Mouse (Mus musculus) limb, embryonic 11.5 days (tissue): ENCODE results near the gene Chsy1. TPM values are rescaled to one million over a fixed set of nuclear protein-coding genes. Genes with fewer than 3 reads are reported as not detected.

Experiments used
- ATAC-seq: fragments of 200-750 bp; cut with Nextera tagmentation; 2 replicates; pipeline ENCODE4 v1.8.0; 2017; ENCODE audit warnings: low read depth; ENCODE audit not compliant: insufficient number of reproducible peaks, low FRiP score, low TSS enrichment
- DNase-seq: peaks from one replicate; pipeline ENCODE4 v3.0.0-alpha.2; 2015; ENCODE audit warnings: low spot score
- H3K27ac ChIP-seq: fragments of 300-500 bp; sonication (generic); replicated peaks from 2 replicates; pipeline ENCODE4 v1.5.1; 2014; ENCODE audit warnings: low read depth, mild to moderate bottlenecking, low read length
- H3K27me3 ChIP-seq: fragments of 300-500 bp; sonication (generic); 2 replicates; pipeline ENCODE4 v1.6.1; 2014; ENCODE audit warnings: mild to moderate bottlenecking, low read length, mixed read lengths; ENCODE audit not compliant: control insufficient read depth, insufficient read depth
- H3K36me3 ChIP-seq: fragments of 300-500 bp; sonication (generic); 2 replicates; pipeline ENCODE4 v1.6.1; 2014; ENCODE audit warnings: mild to moderate bottlenecking, low read length, moderate library complexity, mixed read lengths; ENCODE audit not compliant: control insufficient read depth, insufficient read depth
- H3K4me1 ChIP-seq: fragments of 300-500 bp; sonication (generic); 2 replicates; pipeline ENCODE4 v1.6.1; 2014; ENCODE audit warnings: low read length, mixed read lengths; ENCODE audit not compliant: control insufficient read depth, insufficient read depth
- H3K4me2 ChIP-seq: fragments of 300-500 bp; sonication (generic); 2 replicates; pipeline ENCODE4 v1.6.1; 2014; ENCODE audit warnings: low read depth, mild to moderate bottlenecking, moderate library complexity; ENCODE audit not compliant: severe bottlenecking
- H3K4me3 ChIP-seq: fragments of 300-500 bp; sonication (generic); 2 replicates; pipeline ENCODE4 v1.5.1; 2014; ENCODE audit warnings: low read depth, low read length
- H3K9ac ChIP-seq: fragments of 300-500 bp; sonication (generic); 2 replicates; pipeline ENCODE4 v1.6.1; 2014; ENCODE audit warnings: mild to moderate bottlenecking, low read length
- H3K9me3 ChIP-seq: fragments of 300-500 bp; sonication (generic); 2 replicates; pipeline ENCODE4 v1.6.1; 2016; ENCODE audit warnings: low read length; ENCODE audit not compliant: control insufficient read depth
- WGBS: fragments of 180-500 bp; shearing (Covaris S2); extraction: QIAGEN DNeasy Blood & Tissue Kit; methylation state at CpG from one replicate; pipeline ENCODE4 v1.1.7; 2014; 5-methylcytosine and 5-hydroxymethylcytosine counted together
- polyA plus RNA-seq: library from polyadenylated mRNA; unstranded; fragments of >200 nt; fragmentation: Nextera tagmentation; extraction: Ambion mirVana; gene quantifications from 2 replicates; pipeline ENCODE4 v1.2.1, GENCODE M21; 2014

Chsy1 gene
- polyA plus RNA-seq, 1 experiment from 2014 or later = 27.1 TPM

- no peak overlapping the region for H3K4me2 ChIP-seq
- no peak for ATAC-seq
- peaks cover 6% of the 10 kb centered on the region for H3K4me1 ChIP-seq
- peaks cover 15% of the 10 kb centered on the region; the same call in 1 of the 2 replicates for H3K36me3 ChIP-seq
- H3K4me3 ChIP-seq = no peak overlapping the region
- WGBS = 91% methylated on average over 7 of the region's 7 CpGs
- H3K27ac ChIP-seq = no peak overlapping the region
- no peak for DNase-seq
- H3K9me3 ChIP-seq = no peaks in the 10 kb centered on the region
- no peak overlapping the region for H3K9ac ChIP-seq
- no peaks in the 10 kb centered on the region for H3K27me3 ChIP-seq
These were observed 24.8 kb upstream of the Chsy1 start for GRCm38 (mm10) chr7:66084546-66084945.

DNA sequence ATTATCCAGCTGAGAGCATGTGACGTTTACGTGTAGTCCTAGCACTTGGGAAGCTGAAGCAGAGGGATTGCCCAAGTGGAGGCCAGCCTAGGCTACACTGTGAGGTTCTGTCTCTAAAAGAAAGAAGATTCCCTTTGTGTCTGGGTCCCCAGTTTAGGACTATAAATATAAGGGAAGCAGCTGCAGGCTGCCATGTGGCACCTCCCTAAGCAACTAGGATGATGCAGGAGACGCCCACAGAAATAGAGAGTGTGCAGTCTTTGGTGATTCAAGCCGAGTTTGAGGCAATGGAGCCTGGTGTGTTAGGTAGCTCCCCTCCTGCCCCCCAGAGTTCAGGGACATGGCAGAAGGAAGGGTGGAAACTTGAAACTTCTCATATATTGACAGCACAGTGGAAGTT is 21.7 kb upstream of the Chsy1 start:
- 92% methylated on average over 4 of the region's 4 CpGs for WGBS
- Histone ChIP-seq H3K9me3 (no peaks in the 10 kb centered on the region), H3K27ac (no peak overlapping the region), H3K4me3 (no peak overlapping the region), H3K36me3 (peaks cover 17% of the 10 kb centered on the region; the same call in 1 of the 2 replicates), H3K9ac (no peak overlapping the region), H3K4me2 (no peak overlapping the region), H3K4me1 (no peaks in the 10 kb centered on the region), H3K27me3 (no peaks in the 10 kb centered on the region)
- ATAC-seq (no peak), DNase-seq (no peak)

- Histone ChIP-seq H3K27ac (no peak overlapping the region), H3K9ac (no peak overlapping the region), H3K4me1 (no peaks in the 10 kb centered on the region), H3K36me3 (peaks cover 16% of the 10 kb centered on the region; the same call in 1 of the 2 replicates), H3K27me3 (no peaks in the 10 kb centered on the region), H3K4me2 (no peak overlapping the region), H3K9me3 (no peaks in the 10 kb centered on the region), H3K4me3 (no peak overlapping the region)
- WGBS = 85% methylated on average over 2 of the region's 2 CpGs
- no peak for ATAC-seq
- DNase-seq = no peak
These were observed 21.2 kb upstream of the Chsy1 start for GRCm38 (mm10) chr7:66088077-66088476.

GRCm38 (mm10) chr7:66090676-66091190 is 18.6 kb upstream of the Chsy1 start:
- WGBS = 90% methylated on average over 11 of the region's 11 CpGs
- H3K36me3 ChIP-seq = peaks cover 11% of the 10 kb centered on the region; the same call in 1 of the 2 replicates
- H3K9ac ChIP-seq = no peak overlapping the region
- H3K27me3 ChIP-seq = no peaks in the 10 kb centered on the region
- no peak overlapping the region for H3K27ac ChIP-seq
- ATAC-seq = no peak
- H3K9me3 ChIP-seq = no peaks in the 10 kb centered on the region
- no peak overlapping the region for H3K4me3 ChIP-seq
- H3K4me1 ChIP-seq = no peaks in the 10 kb centered on the region
- no peak for DNase-seq
- H3K4me2 ChIP-seq = no peak overlapping the region

GRCm38 (mm10) chr7:66091553-66091952 is 17.8 kb upstream of the Chsy1 start:
- peaks cover 11% of the 10 kb centered on the region; the same call in 1 of the 2 replicates for H3K36me3 ChIP-seq
- WGBS = 85% methylated on average over 7 of the region's 7 CpGs

DNA sequence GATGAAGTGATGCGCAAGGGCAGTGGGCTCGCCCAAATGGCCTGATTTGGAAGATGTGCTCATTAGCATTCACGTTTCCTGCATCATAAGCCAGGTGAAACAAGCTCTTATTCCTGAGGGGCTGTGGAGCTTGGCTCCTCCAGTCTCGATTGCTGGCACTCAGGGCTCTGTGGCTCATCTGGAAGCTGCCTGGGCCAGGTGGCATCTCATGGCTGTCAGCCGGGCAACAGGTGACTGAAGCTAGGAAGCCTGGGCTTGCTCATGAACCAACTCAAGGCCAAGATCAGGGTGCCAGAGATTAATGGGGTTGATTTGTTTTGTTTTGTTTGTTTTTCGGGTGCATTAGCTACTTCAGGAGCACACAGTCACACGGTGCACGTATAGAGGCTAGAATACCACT is 16.7 kb upstream of the Chsy1 start:
- Histone ChIP-seq H3K4me3 (no peak overlapping the region), H3K27ac (no peak overlapping the region), H3K4me1 (no peaks in the 10 kb centered on the region), H3K9ac (no peak overlapping the region), H3K9me3 (no peaks in the 10 kb centered on the region), H3K27me3 (no peaks in the 10 kb centered on the region), H3K4me2 (no peak overlapping the region), H3K36me3 (peaks cover 11% of the 10 kb centered on the region; the same call in 1 of the 2 replicates)
- DNase-seq (no peak), ATAC-seq (no peak)
- 87% methylated on average over 8 of the region's 8 CpGs for WGBS

More at GRCm38 (mm10) chr7:66091553-66091952, 17.8 kb upstream of the Chsy1 start:
- Histone ChIP-seq H3K9ac (no peak overlapping the region), H3K4me3 (no peak overlapping the region), H3K4me1 (no peaks in the 10 kb centered on the region), H3K27ac (no peak overlapping the region), H3K9me3 (no peaks in the 10 kb centered on the region), H3K27me3 (no peaks in the 10 kb centered on the region), H3K4me2 (no peak overlapping the region)
- ATAC-seq (no peak), DNase-seq (no peak)

DNA sequence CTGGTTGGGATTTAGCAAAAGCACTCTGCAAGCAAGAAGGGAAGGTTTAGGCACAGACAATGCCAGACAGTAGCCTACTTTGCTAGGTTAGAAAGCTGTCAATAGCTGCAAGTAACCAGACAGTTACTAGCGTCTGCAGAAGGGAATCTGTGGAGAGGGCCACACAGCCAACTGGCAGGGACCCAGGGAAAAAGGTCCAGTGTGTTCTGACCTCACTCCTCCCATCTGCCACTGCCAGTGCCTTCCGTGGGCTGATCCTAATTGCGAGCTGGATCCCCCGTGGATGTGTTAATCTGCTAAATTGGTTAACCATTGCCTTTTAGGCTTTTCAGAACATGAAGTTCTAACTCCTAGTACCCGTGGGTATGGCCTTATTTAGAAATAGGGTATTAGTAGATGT is 15.2 kb upstream of the Chsy1 start:
- DNase-seq (no peak), ATAC-seq (no peak)
- WGBS = 75% methylated on average over 5 of the region's 5 CpGs
- Histone ChIP-seq H3K27ac (no peak overlapping the region), H3K4me1 (no peaks in the 10 kb centered on the region), H3K9ac (no peak overlapping the region), H3K9me3 (no peaks in the 10 kb centered on the region), H3K27me3 (no peaks in the 10 kb centered on the region), H3K4me2 (no peak overlapping the region), H3K4me3 (no peak overlapping the region), H3K36me3 (peaks cover 7% of the 10 kb centered on the region; the same call in 1 of the 2 replicates)

DNA sequence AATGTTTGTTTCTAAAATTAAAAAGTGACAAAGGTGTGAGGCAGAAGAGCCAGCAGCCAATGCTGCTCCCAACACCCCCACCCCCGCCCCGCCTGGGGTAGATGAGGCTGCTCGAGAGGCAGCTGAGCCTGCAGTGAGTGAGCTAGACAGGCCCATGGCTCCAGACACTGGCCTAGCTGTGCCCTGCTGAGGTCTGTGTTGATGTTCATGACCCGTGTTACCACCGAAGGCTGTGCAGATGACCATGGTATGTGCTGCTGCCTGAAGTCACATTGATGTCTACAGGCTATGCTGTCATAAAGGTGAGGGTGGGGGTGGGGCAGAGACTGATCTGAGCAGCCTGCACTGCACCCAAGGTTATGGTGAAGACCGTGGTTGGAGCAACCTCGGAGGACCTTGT is 10.5 kb upstream of the Chsy1 start:
- WGBS = 85% methylated on average over 7 of the region's 7 CpGs
- no peak overlapping the region for H3K4me2 ChIP-seq
- no peak for ATAC-seq

GRCm38 (mm10) chr7:66101866-66102265 is 7.4 kb upstream of the Chsy1 start:
- no peak overlapping the region for H3K4me2 ChIP-seq
- no peak overlapping the region for H3K4me3 ChIP-seq
- WGBS = 11% methylated on average over 4 of the region's 4 CpGs
- ATAC-seq (no peak), DNase-seq (no peak)
- no peaks in the 10 kb centered on the region for H3K27me3 ChIP-seq
- H3K9ac ChIP-seq = no peak overlapping the region
- H3K4me1 ChIP-seq = no peaks in the 10 kb centered on the region
- no peak overlapping the region for H3K27ac ChIP-seq
- H3K36me3 ChIP-seq = no peaks in the 10 kb centered on the region
- H3K9me3 ChIP-seq = no peaks in the 10 kb centered on the region

More for the DNA sequence above, 10.5 kb upstream of the Chsy1 start:
- H3K36me3 ChIP-seq = no peaks in the 10 kb centered on the region
- DNase-seq = no peak
- H3K4me1 ChIP-seq = no peaks in the 10 kb centered on the region
- no peaks in the 10 kb centered on the region for H3K9me3 ChIP-seq
- H3K27me3 ChIP-seq = no peaks in the 10 kb centered on the region
- H3K4me3 ChIP-seq = no peak overlapping the region
- H3K9ac ChIP-seq = no peak overlapping the region
- H3K27ac ChIP-seq = no peak overlapping the region
